ENCODE assay signal across 24 mouse cellular contexts in the genomic region with DNA sequence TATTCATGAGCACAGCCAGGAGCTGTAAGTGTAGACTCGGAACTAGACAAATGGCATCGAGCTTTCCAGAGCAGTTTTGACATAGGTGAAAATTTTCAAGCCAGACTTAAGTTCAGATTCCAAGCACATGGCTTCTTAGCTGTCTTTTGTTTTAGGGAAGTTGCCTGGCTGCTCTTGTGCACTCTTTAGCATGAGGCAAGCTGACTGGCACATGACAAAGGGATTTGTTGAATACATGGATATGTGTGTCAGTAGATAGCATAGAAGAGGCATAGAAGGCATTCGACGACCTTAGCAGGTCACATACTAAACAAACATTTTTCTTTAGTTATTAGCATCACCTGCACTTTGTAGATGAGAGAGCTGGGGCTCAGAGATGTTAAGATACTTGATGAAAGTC. TPM values are rescaled to one million over a fixed set of nuclear protein-coding genes. Genes with fewer than 3 reads are reported as not detected.
DNase-seq lines count a peak whose midpoint lies in the region; ATAC-seq lines count a peak whose summit lies in the region.
"Had no signal": no experiment of that assay in that cellular context is flagged by ENCODE, and none has a peak within 500 bp of the region (broad histone marks: within the 10 kb centered on the region; RNA-seq: fewer than 3 reads in every experiment).

No protein-coding gene starts in this region.

- H3K36me3 ChIP-seq in forebrain, embryonic 16.5 days (ENCODE audit: control insufficient read depth, insufficient read depth), result no peaks in the 10 kb centered on the region
- H3K36me3 ChIP-seq in forebrain, embryonic 10.5 days (replicated peaks), result no peaks in the 10 kb centered on the region
- no peaks in the 10 kb centered on the region for H3K36me3 ChIP-seq in hindbrain, embryonic 13.5 days
- H3K36me3 ChIP-seq in midbrain, embryonic 12.5 days, result peaks cover 3% of the 10 kb centered on the region; the same call in 1 of the 2 replicates
- H3K36me3 ChIP-seq in neural tube, embryonic 13.5 days, result no peaks in the 10 kb centered on the region
- H3K36me3 ChIP-seq: G1E; heart, embryonic 15.5 days; kidney, embryonic 15.5 days; limb, embryonic 10.5 days; stomach, embryonic 15.5 days had no signal

- no peak for DNase-seq in forebrain, embryonic 10.5 days (ENCODE audit: extremely low spot score, low spot score)
- no peak for DNase-seq in spleen, postnatal 14 days (ENCODE audit: low spot score in 2 of 2)
- no peak for DNase-seq in cerebellum, adult 8-10 months
- DNase-seq in spleen, postnatal 4 days (ENCODE audit: low spot score in 2 of 2), result no peak
- DNase-seq: adrenal gland, postnatal 36 days; cerebellum, postnatal 36 days; gastrocnemius, postnatal 10 days; kidney, postnatal 4 days; layer of hippocampus, adult 9-11 months; lung, adult 18-20 months; lung, postnatal 14 days; thymus, adult 2 months had no signal

- H3K27me3 ChIP-seq in forebrain, embryonic 16.5 days (replicated peaks; ENCODE audit: control insufficient read depth, insufficient read depth, low read length), result peaks cover 38% of the 10 kb centered on the region
- peaks cover 95% of the 10 kb centered on the region for H3K27me3 ChIP-seq in forebrain, embryonic 10.5 days (ENCODE audit: poor library complexity, severe bottlenecking)
- H3K27me3 ChIP-seq in hindbrain, embryonic 13.5 days, result peaks cover 9% of the 10 kb centered on the region; the same call in 1 of the 2 replicates
- H3K27me3 ChIP-seq in midbrain, embryonic 12.5 days, result peaks cover 52% of the 10 kb centered on the region
- no peaks in the 10 kb centered on the region; the same call in 1 of the 2 replicates for H3K27me3 ChIP-seq in neural tube, embryonic 13.5 days

- no peaks in the 10 kb centered on the region for H3K9me3 ChIP-seq in forebrain, embryonic 16.5 days (ENCODE audit: control insufficient read depth, low read length)
- no peaks in the 10 kb centered on the region for H3K9me3 ChIP-seq in forebrain, embryonic 10.5 days
- no peaks in the 10 kb centered on the region for H3K9me3 ChIP-seq in hindbrain, embryonic 13.5 days
- H3K9me3 ChIP-seq in midbrain, embryonic 12.5 days, result no peaks in the 10 kb centered on the region
- H3K9me3 ChIP-seq in neural tube, embryonic 13.5 days, result no peaks in the 10 kb centered on the region
- H3K9me3 ChIP-seq: heart, embryonic 15.5 days; kidney, embryonic 15.5 days; limb, embryonic 10.5 days; stomach, embryonic 15.5 days had no signal

- H3K4me3 ChIP-seq in forebrain, embryonic 16.5 days (replicated peaks; ENCODE audit: low read length), result no peak overlapping the region
- H3K4me3 ChIP-seq in forebrain, embryonic 10.5 days, result no peak overlapping the region
- peak overlapping the region; percentile 76 for H3K4me3 ChIP-seq in hindbrain, embryonic 13.5 days
- H3K4me3 ChIP-seq in midbrain, embryonic 12.5 days, result peak overlapping the region; percentile 77
- peak overlapping the region; percentile 75 for H3K4me3 ChIP-seq in neural tube, embryonic 13.5 days
- H3K4me3 ChIP-seq: heart, embryonic 15.5 days; kidney, embryonic 15.5 days; left cerebral cortex, adult 2 months; limb, embryonic 10.5 days; stomach, embryonic 15.5 days had no signal

- peaks cover 35% of the 10 kb centered on the region for H3K4me1 ChIP-seq in forebrain, embryonic 16.5 days (replicated peaks; ENCODE audit: control insufficient read depth, insufficient read depth, low read length)
- peaks cover 62% of the 10 kb centered on the region for H3K4me1 ChIP-seq in forebrain, embryonic 10.5 days
- peaks cover 87% of the 10 kb centered on the region for H3K4me1 ChIP-seq in hindbrain, embryonic 13.5 days (replicated peaks)
- H3K4me1 ChIP-seq in midbrain, embryonic 12.5 days, result peaks cover 76% of the 10 kb centered on the region
- H3K4me1 ChIP-seq in neural tube, embryonic 13.5 days (replicated peaks), result peaks cover 82% of the 10 kb centered on the region

- H3K4me2 ChIP-seq in forebrain, embryonic 16.5 days (ENCODE audit: low read length), result 0 out of 2 replicates have a peak overlapping the region, but pooled peaks have one; percentile 3
- peak overlapping the region; percentile 84 for H3K4me2 ChIP-seq in hindbrain, embryonic 13.5 days
- H3K4me2 ChIP-seq in midbrain, embryonic 12.5 days (replicated peaks), result peak overlapping the region; percentile 86
- H3K4me2 ChIP-seq in neural tube, embryonic 13.5 days, result peak overlapping the region; percentile 68
- H3K4me2 ChIP-seq: heart, embryonic 15.5 days; kidney, embryonic 15.5 days; liver, embryonic 11.5 days; stomach, embryonic 15.5 days had no signal

- no peak for ATAC-seq in forebrain, embryonic 16.5 days
- ATAC-seq in hindbrain, embryonic 13.5 days (ENCODE audit: low FRiP score), result no peak
- ATAC-seq in midbrain, embryonic 12.5 days (ENCODE audit: low FRiP score, low read depth), result no peak
- no peak for ATAC-seq in neural tube, embryonic 13.5 days (ENCODE audit: low read depth)
- ATAC-seq: intestine, postnatal 0 days had no signal

- 46% methylated on average over 4 of the region's 4 CpGs for WGBS in forebrain, embryonic 16.5 days
- WGBS in forebrain, embryonic 10.5 days, result 66% methylated on average over 4 of the region's 4 CpGs
- WGBS in hindbrain, embryonic 13.5 days, result 41% methylated on average over 4 of the region's 4 CpGs
- WGBS in midbrain, embryonic 12.5 days, result 36% methylated on average over 4 of the region's 4 CpGs
- 45% methylated on average over 4 of the region's 4 CpGs for WGBS in neural tube, embryonic 13.5 days

- no peak overlapping the region for H3K9ac ChIP-seq in forebrain, embryonic 16.5 days (replicated peaks; ENCODE audit: low read depth, low read length)
- peak overlapping the region; percentile 85 for H3K9ac ChIP-seq in hindbrain, embryonic 13.5 days
- no peak overlapping the region for H3K9ac ChIP-seq in midbrain, embryonic 12.5 days (replicated peaks)
- H3K9ac ChIP-seq in neural tube, embryonic 13.5 days, result peak overlapping the region; percentile 86; the same call in 1 of the 2 replicates
- H3K9ac ChIP-seq: heart, embryonic 15.5 days; kidney, embryonic 15.5 days; stomach, embryonic 15.5 days had no signal

- no peak overlapping the region for H3K27ac ChIP-seq in forebrain, embryonic 16.5 days (ENCODE audit: low read length)
- no peak overlapping the region for H3K27ac ChIP-seq in forebrain, embryonic 10.5 days
- no peak overlapping the region for H3K27ac ChIP-seq in hindbrain, embryonic 13.5 days
- H3K27ac ChIP-seq in midbrain, embryonic 12.5 days (replicated peaks), result 0 out of 2 replicates have a peak overlapping the region, but pooled peaks have one; percentile 7
- H3K27ac ChIP-seq in neural tube, embryonic 13.5 days (replicated peaks), result no peak overlapping the region
- H3K27ac ChIP-seq: heart, embryonic 15.5 days; kidney, embryonic 15.5 days; left cerebral cortex, adult 2 months; limb, embryonic 10.5 days; stomach, embryonic 15.5 days had no signal

RNA-seq across cellular contexts. Expression of a gene that starts 53.4 kb away (rescaled TPM):
- polyA plus RNA-seq in forebrain, embryonic 16.5 days (2015; fragmentation: Nextera tagmentation; extraction: Ambion mirVana), result 22.0 and 35.2 TPM in 2 replicates
- polyA plus RNA-seq in forebrain, embryonic 10.5 days (2016; fragmentation: Nextera tagmentation; extraction: Ambion mirVana), result 4.5 and 6.1 TPM in 2 replicates
- 22.4 and 24.2 TPM in 2 replicates for polyA plus RNA-seq in hindbrain, embryonic 13.5 days (2015; fragmentation: Nextera tagmentation; extraction: Ambion mirVana)
- 23.0 and 24.5 TPM in 2 replicates for polyA plus RNA-seq in midbrain, embryonic 12.5 days (2016; fragmentation: Nextera tagmentation; extraction: Ambion mirVana)
- polyA plus RNA-seq in neural tube, embryonic 13.5 days (2015; fragmentation: Nextera tagmentation; extraction: Ambion mirVana), result 19.6 and 19.9 TPM in 2 replicates
- polyA plus RNA-seq: G1E had no signal

Comparison
In these comparisons a context has a peak if more than half of its experiments do, and no peak if none do; other contexts are left out.
1. H3K4me2 ChIP-seq: peak in every context shown above with its lines; median percentile 86 in midbrain, embryonic 12.5 days; 84 in hindbrain, embryonic 13.5 days; 68 in neural tube, embryonic 13.5 days; 3 in forebrain, embryonic 16.5 days.
2. H3K4me3 ChIP-seq: peak in hindbrain, embryonic 13.5 days (single experiment), midbrain, embryonic 12.5 days (single experiment) and neural tube, embryonic 13.5 days (single experiment); none in forebrain, embryonic 16.5 days (single experiment) and forebrain, embryonic 10.5 days (single experiment).
3. H3K9ac ChIP-seq: peak in hindbrain, embryonic 13.5 days (single experiment) and neural tube, embryonic 13.5 days (single experiment); none in forebrain, embryonic 16.5 days (single experiment) and midbrain, embryonic 12.5 days (single experiment).